Mouse (Mus musculus): ENCODE measurements around the gene Fndc5. TPM values are rescaled to one million over a fixed set of nuclear protein-coding genes. Genes with fewer than 3 reads are reported as not detected.

Gene Fndc5
- polyA plus RNA-seq (2012; rRNA removed) = 1.5 and 2.1 TPM in 2 replicates

- no peak for DNase-seq (ENCODE audit: low read depth)
These were observed at the start of gene Fndc5 for GRCm38 (mm10) chr4:129136579-129137391. Fndc5 (plus strand) TSS chr4:129136999.

- no peak for DNase-seq (ENCODE audit: low read depth)
These were observed 48.9 kb upstream of the Fndc5 start for GRCm38 (mm10) chr4:129087850-129088249.

GRCm38 (mm10) chr4:129095276-129095675 lies 41.5 kb upstream of the Fndc5 start:
- DNase-seq (ENCODE audit: low read depth) = no peak

GRCm38 (mm10) chr4:129097006-129097405 lies 39.8 kb upstream of the Fndc5 start:
- no peak for DNase-seq (ENCODE audit: low read depth)

GRCm38 (mm10) chr4:129102133-129102829 lies 34.5 kb upstream of the Fndc5 start:
- no peak for DNase-seq (ENCODE audit: low read depth)

GRCm38 (mm10) chr4:129105356-129105755 lies 31.4 kb upstream of the Fndc5 start, which contains the start of gene Tmem54:
Tmem54 (plus strand) TSS chr4:129105548.
- DNase-seq (ENCODE audit: low read depth) = no peak

- no peak for DNase-seq (ENCODE audit: low read depth)
These were observed 30.7 kb upstream of the Fndc5 start for GRCm38 (mm10) chr4:129106073-129106472.

GRCm38 (mm10) chr4:129107348-129107899 lies 29.4 kb upstream of the Fndc5 start:
- no peak for DNase-seq (ENCODE audit: low read depth)

- no peak for DNase-seq (ENCODE audit: low read depth)
These were observed 28.2 kb upstream of the Fndc5 start for GRCm38 (mm10) chr4:129108624-129109023.

- no peak for DNase-seq (ENCODE audit: low read depth)
These were observed 26.0 kb upstream of the Fndc5 start for GRCm38 (mm10) chr4:129110804-129111203.

GRCm38 (mm10) chr4:129111350-129111749 lies 25.4 kb upstream of the Fndc5 start:
- no peak for DNase-seq (ENCODE audit: low read depth)

- no peak for DNase-seq (ENCODE audit: low read depth)
These were observed 24.6 kb upstream of the Fndc5 start for GRCm38 (mm10) chr4:129112231-129112630.

- no peak for DNase-seq (ENCODE audit: low read depth)
These were observed 23.5 kb upstream of the Fndc5 start for GRCm38 (mm10) chr4:129113083-129113988.

- DNase-seq (ENCODE audit: low read depth) = no peak
These were observed 20.1 kb upstream of the Fndc5 start for GRCm38 (mm10) chr4:129116703-129117102.

GRCm38 (mm10) chr4:129117720-129118510 lies 18.9 kb upstream of the Fndc5 start:
- peak; percentile 57 for DNase-seq (ENCODE audit: low read depth)

- no peak for DNase-seq (ENCODE audit: low read depth)
These were observed 17.1 kb upstream of the Fndc5 start for GRCm38 (mm10) chr4:129119708-129120107.

GRCm38 (mm10) chr4:129120520-129121445 lies 16.0 kb upstream of the Fndc5 start:
- DNase-seq (ENCODE audit: low read depth) = no peak

- DNase-seq (ENCODE audit: low read depth) = no peak
These were observed 15.2 kb upstream of the Fndc5 start, which contains the start of gene Hpca for GRCm38 (mm10) chr4:129121569-129122086. Hpca (minus strand) TSS chr4:129122036.

GRCm38 (mm10) chr4:129122107-129122506 lies 14.7 kb upstream of the Fndc5 start:
- DNase-seq (ENCODE audit: low read depth) = no peak

All from gonadal fat pad, adult 2 months (tissue).